Mouse (Mus musculus) heart, adult 8-10 months (tissue): ENCODE results near the gene Schip1. TPM values are rescaled to one million over a fixed set of nuclear protein-coding genes. Genes with fewer than 3 reads are reported as not detected.

Experiments used
- DNase-seq: peaks from one replicate; pipeline ENCODE4 v3.0.0; 2022; ENCODE audit warnings: low spot score
- total RNA-seq, 4 experiments: library from RNA; stranded (reverse); gene quantifications; 2 replicates each; pipeline ENCODE4 v1.2.4; 2022

Gene Schip1
- total RNA-seq, 4 experiments from 2014 or later, result 148 to 166 (median 160) TPM

DNA sequence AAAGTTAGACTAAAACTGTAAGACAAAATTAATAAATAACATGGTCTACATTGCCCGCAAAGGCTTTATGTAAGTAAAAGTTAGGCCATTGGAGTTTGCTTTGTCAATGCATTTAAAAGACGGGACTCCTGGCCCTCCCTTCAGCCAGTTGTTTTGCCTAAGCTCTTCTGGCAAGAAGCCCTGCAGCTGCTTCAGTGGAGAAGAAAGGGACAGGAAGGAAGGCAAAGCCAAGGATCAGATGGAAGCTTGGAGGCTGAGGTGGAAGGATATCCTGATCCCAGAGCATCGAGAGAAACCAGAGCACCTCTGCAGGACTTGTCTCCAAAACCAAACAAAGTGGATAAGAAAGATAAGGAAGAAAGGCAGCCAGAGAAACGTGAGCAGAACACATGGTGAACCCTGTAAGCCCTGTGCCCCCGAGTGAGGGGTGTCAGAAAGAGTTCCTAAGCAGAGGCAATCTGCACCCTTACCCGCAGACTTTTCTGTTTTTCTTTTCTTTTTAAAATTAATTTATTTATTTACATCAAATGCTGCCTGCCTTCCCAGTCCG, 442.2 kb downstream of the Schip1 start:
- no peak for DNase-seq

- peak; percentile 81 for DNase-seq
These were observed 444.0 kb downstream of the Schip1 start for GRCm38 (mm10) chr3:68508629-68509028.

DNA sequence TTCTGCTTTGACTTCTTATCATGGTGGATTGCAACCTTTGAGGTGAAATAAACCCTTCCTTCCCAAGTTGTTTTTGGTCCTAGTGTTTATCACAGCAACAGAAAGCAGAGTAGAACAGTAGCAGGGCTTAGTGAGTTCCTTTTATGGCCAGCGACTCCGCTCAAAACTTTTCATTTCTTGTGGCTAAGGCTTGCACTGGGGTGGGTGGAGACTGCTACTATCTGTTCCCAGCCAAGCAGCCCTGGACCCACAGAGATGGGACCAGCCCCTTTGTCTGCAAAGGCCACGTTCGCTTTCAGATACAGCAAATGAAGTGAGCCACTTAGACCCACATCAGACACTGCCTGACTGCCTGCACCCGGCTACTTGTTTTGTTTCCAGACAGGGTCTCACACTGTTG, 446.3 kb downstream of the Schip1 start:
- no peak for DNase-seq

- no peak for DNase-seq
These were observed 447.1 kb downstream of the Schip1 start for GRCm38 (mm10) chr3:68511744-68512143.

- DNase-seq, result no peak
These were observed 447.7 kb downstream of the Schip1 start for GRCm38 (mm10) chr3:68512327-68512726.

- no peak for DNase-seq
These were observed 448.9 kb downstream of the Schip1 start for GRCm38 (mm10) chr3:68513340-68514119.

DNA sequence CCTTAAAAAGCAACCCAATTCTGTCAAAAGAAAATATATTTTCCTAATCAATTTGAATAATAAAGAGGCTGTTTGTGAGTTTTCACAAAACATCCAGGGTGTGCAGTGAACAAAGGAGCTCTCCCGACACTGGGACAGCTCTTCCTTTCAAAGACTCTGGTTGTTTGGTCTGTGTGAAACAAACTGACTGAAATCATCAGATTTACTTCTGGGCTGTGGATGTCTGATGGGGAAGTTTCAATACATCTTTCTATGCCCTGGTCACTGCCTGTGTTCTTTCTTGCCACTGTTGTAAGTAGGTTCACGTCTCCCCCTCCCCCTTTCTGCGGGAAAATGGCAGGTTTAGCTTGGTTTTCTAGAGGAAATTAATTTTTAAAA, 449.5 kb downstream of the Schip1 start:
- DNase-seq, result no peak

DNA sequence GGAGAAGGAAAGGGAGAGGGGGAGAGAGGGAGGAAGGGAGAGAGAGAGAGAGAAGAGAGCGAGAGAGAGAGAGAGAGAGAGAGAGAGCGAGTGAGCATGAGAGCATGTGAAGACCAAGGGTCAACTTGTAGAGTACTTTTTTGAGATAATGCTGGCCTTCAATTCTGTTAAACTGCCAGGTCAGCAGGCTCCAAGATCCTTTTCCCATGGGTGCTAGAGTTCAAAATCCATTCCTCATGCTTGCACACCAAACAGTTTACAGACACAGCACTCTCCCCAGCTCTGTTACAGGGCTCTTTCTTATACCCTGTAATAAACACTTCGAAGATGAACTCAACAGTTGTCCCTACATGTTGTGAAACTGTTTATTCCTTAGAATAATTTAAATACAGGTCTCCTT, 450.1 kb downstream of the Schip1 start:
- DNase-seq, result no peak

DNA sequence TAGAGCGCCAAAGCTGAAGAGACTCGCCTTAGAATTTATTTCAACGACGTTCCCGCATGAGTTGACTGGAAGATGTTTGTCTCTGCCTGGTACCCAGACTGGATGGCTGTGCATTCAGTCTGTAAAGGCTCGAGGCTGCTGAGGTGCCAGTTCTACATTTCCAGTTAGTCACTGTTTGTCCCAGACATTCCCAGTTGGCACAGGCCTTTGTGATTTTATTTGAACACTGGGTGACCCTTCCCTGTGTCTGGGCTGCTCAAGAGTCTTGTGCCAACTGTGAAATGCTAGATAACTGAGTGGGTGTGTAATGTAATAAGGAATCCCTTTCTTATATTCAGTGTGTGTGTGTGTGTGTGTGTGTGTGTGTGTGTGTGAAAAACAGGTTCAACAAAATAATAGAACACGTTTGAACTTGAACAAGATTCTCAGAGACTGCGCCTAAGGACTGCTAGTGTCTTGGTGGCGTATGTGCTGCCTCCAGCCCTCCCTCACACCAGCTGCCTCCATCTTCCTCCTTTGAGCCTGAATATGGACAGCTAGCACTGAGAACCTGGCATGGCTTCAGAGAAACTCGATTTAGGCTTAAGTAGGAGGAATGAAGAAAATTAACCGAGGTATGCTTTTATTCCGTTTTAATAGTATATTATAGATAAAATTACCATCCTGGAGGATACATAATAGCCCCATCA, 451.9 kb downstream of the Schip1 start:
- DNase-seq, result no peak

DNA sequence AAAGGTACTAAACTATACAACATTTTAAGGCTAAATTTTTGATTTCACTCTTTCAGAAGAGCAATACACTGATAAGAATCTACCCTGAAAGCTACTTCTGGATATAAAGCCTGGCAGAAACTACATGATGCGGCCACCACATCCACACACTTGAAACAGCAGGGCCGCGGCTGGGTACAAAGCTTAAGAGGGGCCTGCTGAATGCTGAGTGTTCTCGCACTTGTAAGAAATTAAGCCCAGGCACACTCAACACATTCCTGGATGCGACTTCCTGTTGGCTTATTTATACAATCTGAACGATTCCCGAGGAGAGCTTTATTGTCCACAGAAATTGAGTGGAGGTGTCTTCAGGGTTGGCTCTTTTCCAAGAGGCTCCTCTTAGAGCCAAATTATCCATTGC, 452.6 kb downstream of the Schip1 start:
- DNase-seq, result no peak

- DNase-seq, result no peak
These were observed 453.4 kb downstream of the Schip1 start for GRCm38 (mm10) chr3:68518041-68518440.

- no peak for DNase-seq
These were observed 454.0 kb downstream of the Schip1 start for GRCm38 (mm10) chr3:68518586-68518985.

GRCm38 (mm10) chr3:68525361-68525878, 460.8 kb downstream of the Schip1 start:
- DNase-seq, result no peak

DNA sequence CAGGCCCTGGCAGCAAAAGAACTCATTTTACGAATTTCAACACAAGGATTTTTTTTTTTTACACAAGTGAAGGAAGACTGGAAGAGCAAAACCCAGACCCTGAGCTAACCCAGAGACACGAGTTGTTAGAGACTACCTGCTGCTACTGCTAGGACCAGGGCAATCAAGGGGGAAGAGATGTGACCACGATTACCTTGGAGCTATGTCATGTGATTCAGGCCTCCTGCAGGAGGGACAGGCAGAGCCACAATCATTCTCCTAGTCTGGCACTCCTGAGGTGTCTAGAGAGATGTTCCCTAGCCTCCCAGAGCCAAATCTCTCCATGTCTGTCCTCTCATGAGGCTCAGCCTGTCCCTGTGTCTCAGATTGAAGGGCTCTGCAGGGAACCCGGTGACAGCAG, 461.8 kb downstream of the Schip1 start:
- DNase-seq, result no peak

GRCm38 (mm10) chr3:68527182-68527581, 462.6 kb downstream of the Schip1 start:
- DNase-seq, result no peak

DNA sequence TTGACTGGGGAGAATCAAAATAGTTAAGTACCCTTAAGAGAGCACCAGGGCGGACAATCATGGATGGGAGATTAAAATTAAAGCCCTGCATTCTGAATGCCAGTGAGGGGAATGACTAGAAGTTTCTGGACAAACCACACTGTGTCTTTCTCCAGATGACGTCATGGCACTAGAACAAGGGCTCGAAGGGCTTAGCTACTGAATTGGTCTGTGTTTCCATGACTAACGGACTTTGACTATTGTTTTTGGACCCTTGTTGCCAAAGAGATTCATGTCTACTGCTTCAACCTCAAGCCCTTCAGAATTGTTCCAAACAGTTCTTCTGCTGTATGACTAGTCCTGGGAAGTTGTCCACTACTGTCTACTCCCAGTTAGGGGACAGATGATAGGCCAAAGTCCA, 467.3 kb downstream of the Schip1 start:
- DNase-seq, result no peak

- peak; percentile 32 for DNase-seq
These were observed 470.0 kb downstream of the Schip1 start for GRCm38 (mm10) chr3:68534571-68535051.

DNA sequence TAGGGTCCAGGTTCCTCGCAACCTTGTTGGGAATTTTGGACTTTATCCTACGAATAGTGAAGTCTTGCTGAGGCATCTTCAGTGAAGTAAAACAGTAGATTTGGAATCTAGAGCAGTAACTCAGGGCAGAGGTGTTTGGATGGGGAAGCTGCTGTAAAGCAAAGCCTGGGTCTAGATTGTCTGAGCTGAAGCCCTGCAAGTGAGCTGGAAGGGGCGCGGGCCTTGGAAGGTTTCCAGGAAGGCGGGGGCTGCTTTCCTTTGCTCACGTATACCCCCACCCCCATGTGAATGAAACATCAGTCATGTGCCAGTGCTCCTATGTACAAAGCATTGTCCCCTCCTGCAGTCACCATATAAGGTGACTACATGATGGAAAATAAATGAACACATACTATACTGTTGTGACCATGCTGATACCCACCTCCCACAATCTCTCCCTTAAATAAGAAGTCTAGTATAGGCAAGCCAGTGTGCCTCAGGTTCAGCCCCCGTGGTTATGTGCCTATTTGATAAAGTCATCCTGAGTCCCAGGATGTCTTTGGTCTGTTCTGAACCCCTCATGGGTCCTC, 470.6 kb downstream of the Schip1 start:
- DNase-seq, result no peak

- no peak for DNase-seq
These were observed 471.5 kb downstream of the Schip1 start for GRCm38 (mm10) chr3:68536071-68536470.

DNA sequence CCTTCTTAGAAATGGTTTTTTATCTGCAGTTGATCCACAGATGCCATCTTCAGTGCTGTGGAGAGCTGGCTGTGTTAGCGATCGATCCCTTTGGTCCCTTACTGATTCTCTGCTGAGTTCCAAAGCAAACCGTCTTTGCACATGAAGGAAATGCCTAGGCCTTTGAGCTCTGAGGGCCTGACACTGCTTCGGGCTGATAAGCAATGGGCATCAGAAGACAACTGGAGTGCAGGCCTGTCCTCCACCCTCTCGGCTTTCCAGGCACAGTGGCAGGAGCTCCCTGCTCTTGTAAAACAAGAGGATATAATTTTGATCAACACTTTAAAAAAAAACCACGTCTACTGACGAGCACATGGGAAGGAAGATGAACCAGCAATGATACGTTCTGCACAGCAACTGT, 477.1 kb downstream of the Schip1 start:
- no peak for DNase-seq

DNA sequence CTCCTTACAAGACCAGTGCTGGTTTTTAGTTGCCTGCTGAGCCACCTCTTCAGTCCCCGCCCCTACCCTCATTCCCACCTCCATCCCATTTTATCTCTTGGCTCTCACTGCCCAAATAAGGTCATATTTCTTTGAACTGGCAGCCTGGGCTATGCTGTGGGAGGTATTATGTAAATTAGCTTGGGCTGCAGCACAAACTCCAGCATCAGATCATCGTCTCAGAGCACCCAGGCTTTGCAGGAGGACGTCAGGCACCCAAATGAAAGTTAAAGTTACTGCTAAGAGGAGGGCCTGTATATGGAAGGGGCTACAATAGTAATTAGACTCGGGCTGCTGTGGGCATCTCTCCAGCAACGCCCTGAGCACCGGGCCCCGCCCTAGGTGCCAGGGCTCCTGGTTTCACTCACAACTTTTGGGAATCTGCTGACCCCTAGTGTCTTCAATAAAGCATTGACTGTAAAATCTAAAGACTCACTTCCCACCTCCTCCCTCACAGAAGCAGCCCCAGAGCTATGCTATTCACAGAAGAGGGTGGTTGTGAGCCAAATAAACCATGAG, 478.4 kb downstream of the Schip1 start:
- DNase-seq, result peak; percentile 62

DNA sequence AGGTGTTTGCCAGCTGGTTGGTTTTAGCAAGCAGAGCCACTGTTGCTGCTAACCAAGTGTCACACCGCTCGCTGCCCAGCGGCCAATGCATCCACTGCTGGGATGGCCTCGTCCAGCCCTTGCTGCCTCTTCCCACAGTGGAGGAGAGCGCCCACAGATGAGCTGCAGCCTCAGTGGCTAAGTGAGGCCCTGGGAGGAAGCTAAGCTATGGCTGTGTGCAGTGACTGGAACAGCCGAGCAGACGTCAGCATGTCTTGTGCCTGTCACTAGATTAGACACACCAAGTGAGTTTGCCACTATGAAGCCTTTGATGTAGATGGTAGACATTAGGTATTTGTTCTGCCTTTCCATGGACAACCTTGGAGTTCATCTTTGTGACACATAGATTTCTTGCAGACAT, 480.2 kb downstream of the Schip1 start:
- DNase-seq, result no peak
